Mouse (Mus musculus) Patski (cell line): ENCODE results near the gene Pycr1. TPM values are rescaled to one million over a fixed set of nuclear protein-coding genes. Genes with fewer than 3 reads are reported as not detected.

Experiments
- ATAC-seq: fragments of 100-300 bp; one replicate; pipeline ENCODE4 v1.8.0; 2021
- CTCF ChIA-PET: fragments of 350-600 bp; sonication (Branson Sonifier 250); formaldehyde crosslinking; loops from one replicate; lab custom pipeline; 2022; ENCODE audit warnings: inconsistent platforms; lab: Charles Lee
- POLR2A ChIA-PET: fragments of 350-600 bp; sonication (Branson Sonifier 250); formaldehyde crosslinking; loops from one replicate; lab custom pipeline; 2022; ENCODE audit warnings: antibody characterized with exemption, inconsistent platforms; lab: Charles Lee
- DNase-seq: peaks from one replicate; pipeline ENCODE4 v3.0.0-alpha.2; 2011; ENCODE audit warnings: low read depth, low spot score
- H3K27me3 ChIP-seq: fragments of 371-371 bp; one replicate; pipeline ENCODE4 v1.5.1; 2021
- CTCF ChIP-seq: fragments of 100-300 bp; IDR thresholded peaks from one replicate; pipeline ENCODE4 v1.5.1; 2021
- in situ Hi-C: fragments of 300-500 bp; cut with MboI; formaldehyde crosslinking; loops from 3 replicates; pipeline ENCODE4 v1.11.1; 2018; ENCODE audit warnings: low pct_unique_long_range_greater_than_20kb, mixed read lengths
- polyA plus RNA-seq: library from polyadenylated mRNA; unstranded; gene quantifications from one replicate; pipeline ENCODE4 v1.2.3, GENCODE M21; 2021

Pycr1 gene
- polyA plus RNA-seq, 1 experiment from 2014 or later: 6.7 TPM

GRCm38 (mm10) chr11:120658876-120659410 is 15.4 kb upstream of the Pycr1 start:
- POLR2A ChIA-PET: interaction anchor here (0.7 to 1.0 kb wide), 3 partner anchors 19 to 55 kb away, joined by 3 to 4 read pairs (median 4); partner anchors contain the start of genes Cenpx and Lrrc45
- CTCF ChIA-PET: interaction anchor here (0.9 to 1.9 kb wide), 16 partner anchors 8 to 151 kb away, joined by 3 to 8 read pairs (median 4); partner anchors contain the start of genes Cenpx, Lrrc45 and Pycr1
- peaks cover 63% of the 10 kb centered on the region for H3K27me3 ChIP-seq
- ATAC-seq (no peak), DNase-seq (no peak)
- TF ChIP-seq CTCF: no peak
- in situ Hi-C loops: loop anchor here (5.0 kb wide), 1 partner anchor 53 kb away; the partner anchor contains the start of genes Cenpx and Lrrc45

GRCm38 (mm10) chr11:120657301-120657700 is 13.7 kb upstream of the Pycr1 start:
- POLR2A ChIA-PET: no interaction called here
- no peak for TF ChIP-seq CTCF
- CTCF ChIA-PET: interaction anchor here (1.2 kb wide), 1 partner anchor 119 kb away, joined by 3 read pairs; no protein-coding TSS in a partner anchor
- ATAC-seq (no peak), DNase-seq (no peak)
- in situ Hi-C loops: loop anchor here (5.0 kb wide), 1 partner anchor 55 kb away; the partner anchor contains the start of genes Cenpx and Lrrc45
- H3K27me3 ChIP-seq: peaks cover 69% of the 10 kb centered on the region

- no peak for TF ChIP-seq CTCF
- ChIA-PET CTCF (interaction anchor here (0.9 kb wide), 1 partner anchor 11 kb away, joined by 6 read pairs; the partner anchor contains the start of gene Pycr1), POLR2A (no interaction called here)
- in situ Hi-C loops: loop anchor here (5.0 kb wide), 2 partner anchors 58 to 113 kb away; partner anchors contain the start of genes Cenpx and Lrrc45
- no peak for DNase-seq
- H3K27me3 ChIP-seq: peaks cover 70% of the 10 kb centered on the region
- no peak for ATAC-seq
Measured at GRCm38 (mm10) chr11:120654741-120655140, 11.2 kb upstream of the Pycr1 start.

- DNase-seq (no peak), ATAC-seq (no peak)
- in situ Hi-C loops: loop anchor here (5.0 kb wide), 1 partner anchor 115 kb away; no protein-coding TSS in a partner anchor
- no peak for TF ChIP-seq CTCF
- ChIA-PET POLR2A (no interaction called here), CTCF (no interaction called here)
- peaks cover 49% of the 10 kb centered on the region for H3K27me3 ChIP-seq
Measured at GRCm38 (mm10) chr11:120651872-120652271, 8.3 kb upstream of the Pycr1 start.

GRCm38 (mm10) chr11:120648001-120648476 is 4.5 kb upstream of the Pycr1 start, which contains the start of gene Myadml2:
Gene Myadml2 (minus strand): TSS chr11:120648158.
- ChIA-PET POLR2A (no interaction called here), CTCF (no interaction called here)
- no peak for TF ChIP-seq CTCF
- DNase-seq (no peak), ATAC-seq (no peak)
- in situ Hi-C loops: no loop called here
- peaks cover 25% of the 10 kb centered on the region for H3K27me3 ChIP-seq

GRCm38 (mm10) chr11:120647047-120647830 is 3.7 kb upstream of the Pycr1 start:
- TF ChIP-seq CTCF: no peak
- ChIA-PET CTCF (no interaction called here), POLR2A (no interaction called here)
- peaks cover 20% of the 10 kb centered on the region for H3K27me3 ChIP-seq
- in situ Hi-C loops: no loop called here
- no peak for DNase-seq
- ATAC-seq: no peak

- DNase-seq (no peak), ATAC-seq (peak; percentile 23)
- CTCF ChIA-PET: interaction anchor here (1.1 to 2.2 kb wide), 5 partner anchors 11 to 133 kb away, joined by 3 to 10 read pairs (median 6); no protein-coding TSS in a partner anchor
- POLR2A ChIA-PET: interaction anchor here (1.3 to 2.0 kb wide), 3 partner anchors 10 to 17 kb away, joined by 3 to 8 read pairs (median 3); partner anchors contain the start of gene Mafg
- in situ Hi-C loops: no loop called here
- no peak for TF ChIP-seq CTCF
- no peaks in the 10 kb centered on the region for H3K27me3 ChIP-seq
Measured at GRCm38 (mm10) chr11:120642939-120643600, 499 bp downstream of the Pycr1 start.

GRCm38 (mm10) chr11:120641869-120642268 is 1.7 kb downstream of the Pycr1 start:
- in situ Hi-C loops: no loop called here

GRCm38 (mm10) chr11:120641255-120641654 is 2.3 kb downstream of the Pycr1 start:
- in situ Hi-C loops: no loop called here
- ATAC-seq (no peak), DNase-seq (no peak)
- ChIA-PET CTCF (interaction anchor here (1.0 kb wide), 1 partner anchor 17 kb away, joined by 5 read pairs; no protein-coding TSS in a partner anchor), POLR2A (no interaction called here)
- TF ChIP-seq CTCF: no peak
- H3K27me3 ChIP-seq: no peaks in the 10 kb centered on the region

More at GRCm38 (mm10) chr11:120641869-120642268, 1.7 kb downstream of the Pycr1 start:
- POLR2A ChIA-PET: interaction anchor here (0.6 to 1.3 kb wide), 2 partner anchors 11 to 156 kb away, joined by 3 read pairs; no protein-coding TSS in a partner anchor
- CTCF ChIA-PET: interaction anchor here (1.0 to 1.1 kb wide), 2 partner anchors 17 to 57 kb away, joined by 3 to 5 read pairs; no protein-coding TSS in a partner anchor
- TF ChIP-seq CTCF: no peak
- DNase-seq: no peak
- H3K27me3 ChIP-seq: no peaks in the 10 kb centered on the region
- ATAC-seq: no peak

GRCm38 (mm10) chr11:120634810-120635209 is 8.8 kb downstream of the Pycr1 start:
- in situ Hi-C loops: no loop called here
- H3K27me3 ChIP-seq: no peaks in the 10 kb centered on the region
- ChIA-PET CTCF (no interaction called here), POLR2A (no interaction called here)
- DNase-seq: no peak
- TF ChIP-seq CTCF: no peak
- no peak for ATAC-seq
